Mouse (Mus musculus): ENCODE measurements at regions not wholly inside any gene's neighbourhood (a gene's known extent, or its start where the extent isn't known, plus 50 kb on each side); places are given as distances from the start of the nearest gene placed in this dataset.

GRCm38 (mm10) chr2:138640654-138641053, 384.3 kb downstream of the Btbd3 start:
- DNase-seq: no peak

- DNase-seq: no peak
Observed at GRCm38 (mm10) chr2:138641335-138641734, 385.0 kb downstream of the Btbd3 start.

- no peak for DNase-seq
Observed at GRCm38 (mm10) chr2:138648616-138649015, 392.3 kb downstream of the Btbd3 start.

GRCm38 (mm10) chr2:138659376-138659775, 403.0 kb downstream of the Btbd3 start:
- no peak for DNase-seq

- no peak for DNase-seq
Observed at GRCm38 (mm10) chr2:138670307-138670706, 413.9 kb downstream of the Btbd3 start.

GRCm38 (mm10) chr2:138674801-138675200, 418.4 kb downstream of the Btbd3 start:
- no peak for DNase-seq

- no peak for DNase-seq
Observed at GRCm38 (mm10) chr2:138675229-138676065, 419.1 kb downstream of the Btbd3 start.

DNA sequence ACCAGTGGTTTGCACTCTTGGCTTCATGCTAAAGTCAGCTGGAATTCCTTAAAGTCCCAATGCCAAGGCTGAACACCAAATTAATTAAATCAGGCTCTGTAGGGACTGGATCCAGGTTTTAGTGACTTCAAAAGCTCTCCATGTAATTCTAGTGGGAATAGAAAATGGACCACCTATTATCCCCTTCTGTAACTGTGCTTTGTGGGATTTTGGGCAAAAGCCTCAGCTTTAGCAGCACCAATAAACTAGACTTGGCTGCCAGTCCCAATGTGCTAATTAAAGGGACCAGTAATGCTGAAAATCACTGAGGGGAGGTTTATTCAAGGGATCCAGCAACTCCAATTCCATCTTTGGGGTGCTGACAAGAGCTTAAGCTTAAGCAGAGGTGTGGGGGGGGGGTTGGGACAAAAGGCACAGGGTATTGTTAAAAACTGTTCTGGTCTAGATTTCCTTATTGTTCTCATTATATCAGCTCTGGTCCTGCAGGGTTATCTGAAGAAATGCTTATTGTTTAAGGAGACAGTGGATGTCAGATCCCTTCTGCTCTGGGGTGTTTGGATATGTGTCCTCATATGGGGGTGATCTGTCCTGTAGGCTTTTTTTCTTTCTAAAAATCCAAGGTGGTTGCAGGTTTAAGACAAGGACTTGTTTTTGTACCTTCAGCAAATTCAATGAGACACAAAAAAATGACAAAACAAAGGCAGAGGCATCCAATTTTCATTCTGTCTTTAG, 431.9 kb downstream of the Btbd3 start:
- no peak for DNase-seq

- DNase-seq: no peak
Observed at GRCm38 (mm10) chr2:138689497-138689896, 433.1 kb downstream of the Btbd3 start.

DNA sequence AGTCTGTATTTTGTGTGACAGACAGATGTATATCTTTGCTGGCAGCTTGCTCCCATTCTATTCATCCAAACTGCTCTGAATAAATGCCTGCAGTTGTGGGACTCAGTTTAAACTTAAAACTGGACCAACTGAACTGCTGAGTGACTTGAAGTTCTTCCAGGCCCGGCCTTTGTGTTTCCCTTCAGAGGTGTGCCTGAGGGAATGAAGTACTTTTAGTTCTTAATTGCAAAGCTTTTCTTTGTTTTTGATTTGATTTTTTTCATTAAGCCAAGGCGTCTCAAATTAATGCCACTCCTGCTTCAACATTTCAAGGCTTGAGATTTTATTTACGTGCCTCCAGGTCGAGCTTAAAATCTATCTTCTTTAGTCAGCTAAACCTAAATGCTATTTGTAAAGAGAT, 446.4 kb downstream of the Btbd3 start:
- DNase-seq: no peak

DNA sequence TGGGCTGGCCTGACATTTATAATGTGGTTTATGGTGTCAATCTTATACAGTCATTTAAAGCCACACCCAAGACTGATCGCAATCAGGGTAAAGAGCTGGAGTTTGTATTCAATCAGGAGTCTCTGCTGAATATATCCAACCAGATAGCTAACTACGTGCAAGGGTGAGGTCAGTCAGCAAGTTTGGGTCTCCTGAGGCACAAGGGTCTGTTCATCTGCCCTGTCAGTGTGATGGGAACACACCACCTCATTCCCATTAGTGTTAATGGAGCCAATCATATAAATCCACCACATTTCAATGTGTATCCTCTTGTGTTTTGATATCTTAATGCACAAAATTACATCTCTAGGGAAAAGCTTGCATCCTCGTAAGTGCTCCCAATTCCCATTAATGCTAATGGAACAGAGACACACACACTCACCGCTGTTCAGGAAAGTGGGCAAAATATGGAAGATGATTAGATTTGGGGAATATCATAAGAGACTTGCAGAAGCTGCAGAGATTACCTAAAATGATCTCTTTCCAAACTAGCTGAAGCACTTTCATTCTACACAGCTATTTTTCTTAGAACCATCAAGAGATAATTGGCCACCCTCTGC, 447.7 kb downstream of the Btbd3 start:
- no peak for DNase-seq

DNA sequence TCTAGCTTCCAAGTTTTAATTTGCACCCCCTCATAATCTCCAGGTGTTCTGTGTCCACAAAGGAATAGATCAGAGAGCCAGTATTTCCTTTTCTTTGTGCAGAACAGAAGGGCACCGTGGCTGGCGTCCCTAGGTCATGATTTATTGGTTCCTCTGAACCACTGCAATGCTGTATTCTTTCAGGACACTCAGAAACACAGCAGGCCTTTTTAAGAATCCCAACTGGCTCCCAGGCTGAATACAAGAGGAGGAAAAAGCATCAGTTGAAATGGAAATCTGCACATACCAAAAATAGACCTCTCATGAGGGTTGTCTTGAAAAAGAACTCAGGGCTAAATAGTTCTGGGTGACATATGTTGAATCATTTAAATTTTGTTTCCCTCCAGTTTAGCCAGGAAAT, 452.4 kb downstream of the Btbd3 start:
- peak; percentile 19 for DNase-seq

- no peak for DNase-seq
Observed at GRCm38 (mm10) chr2:138733846-138734245, 477.5 kb downstream of the Btbd3 start.

DNA sequence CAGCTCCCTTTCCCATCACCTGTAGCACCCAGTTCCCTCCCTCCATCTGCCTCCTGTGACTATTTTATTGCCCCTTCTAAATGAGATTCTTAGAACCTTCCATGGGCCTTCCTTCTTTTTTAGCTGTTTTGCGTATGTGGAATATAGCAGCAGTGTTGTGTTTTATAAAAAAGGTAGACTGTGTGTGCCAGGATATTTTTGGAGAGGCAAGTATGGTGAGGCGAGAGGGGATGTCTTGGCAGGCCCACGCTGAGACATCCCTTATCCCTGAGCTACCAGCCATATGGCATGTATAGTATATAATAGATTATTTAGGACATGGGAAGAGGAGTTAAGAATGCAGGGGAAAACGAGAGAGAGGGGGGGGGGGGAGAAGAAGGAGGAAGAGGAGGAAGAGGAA, 488.4 kb downstream of the Btbd3 start:
- DNase-seq: no peak

DNA sequence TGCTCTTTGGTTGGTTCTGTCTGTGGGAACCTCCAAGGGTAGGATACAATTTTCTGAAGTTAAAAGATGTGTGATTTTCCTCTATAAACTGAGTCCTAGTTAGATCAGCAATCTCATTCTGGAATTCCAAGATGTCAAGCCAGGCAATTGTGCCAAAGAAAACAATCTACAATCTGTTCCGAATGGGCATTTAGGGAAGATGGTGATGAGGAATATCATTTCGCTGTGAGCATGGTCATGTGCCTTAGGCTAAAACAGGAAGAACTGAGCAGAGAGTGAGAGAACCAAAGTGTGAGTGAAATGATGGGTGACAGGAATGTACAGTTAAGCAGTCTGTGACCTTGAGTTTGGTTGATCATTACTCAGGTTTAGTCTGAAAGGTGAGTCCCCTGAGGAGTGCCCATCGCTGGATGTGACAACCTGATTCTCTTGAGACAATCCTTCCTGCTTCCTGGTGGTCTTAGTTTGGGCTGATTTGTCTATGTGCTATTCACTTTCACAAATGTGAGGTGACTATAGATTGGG, 504.1 kb downstream of the Btbd3 start:
- no peak for DNase-seq

GRCm38 (mm10) chr2:138761400-138761799, 505.0 kb downstream of the Btbd3 start:
- DNase-seq: no peak

DNA sequence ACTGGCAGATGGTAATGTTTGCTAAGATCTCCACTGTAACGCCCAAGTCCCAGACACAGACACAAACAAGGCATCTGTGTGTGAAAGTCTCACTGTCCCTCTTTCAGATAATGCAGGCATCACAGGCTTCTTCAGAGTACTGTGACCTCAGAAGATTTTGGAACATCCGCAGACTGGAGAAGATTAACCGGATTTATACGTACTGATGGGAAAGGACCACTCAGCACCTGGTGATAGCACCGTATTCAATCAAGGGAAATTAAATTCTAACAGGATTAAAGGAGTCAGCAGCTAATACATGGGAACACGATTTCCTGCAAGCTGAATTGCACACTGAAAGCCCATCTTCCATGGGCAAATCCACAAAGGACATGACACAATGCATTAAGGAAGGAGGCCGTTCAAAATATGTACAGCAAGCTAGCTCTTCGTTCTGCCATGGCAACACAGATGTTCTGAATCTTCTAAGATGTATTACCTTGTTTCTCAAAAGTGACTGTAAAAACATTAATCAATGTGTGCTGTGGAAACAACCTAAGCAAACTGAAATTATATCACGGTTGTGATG, 510.0 kb downstream of the Btbd3 start:
- no peak for DNase-seq

- no peak for DNase-seq
Observed at GRCm38 (mm10) chr2:138783781-138784180, 527.4 kb downstream of the Btbd3 start.

DNA sequence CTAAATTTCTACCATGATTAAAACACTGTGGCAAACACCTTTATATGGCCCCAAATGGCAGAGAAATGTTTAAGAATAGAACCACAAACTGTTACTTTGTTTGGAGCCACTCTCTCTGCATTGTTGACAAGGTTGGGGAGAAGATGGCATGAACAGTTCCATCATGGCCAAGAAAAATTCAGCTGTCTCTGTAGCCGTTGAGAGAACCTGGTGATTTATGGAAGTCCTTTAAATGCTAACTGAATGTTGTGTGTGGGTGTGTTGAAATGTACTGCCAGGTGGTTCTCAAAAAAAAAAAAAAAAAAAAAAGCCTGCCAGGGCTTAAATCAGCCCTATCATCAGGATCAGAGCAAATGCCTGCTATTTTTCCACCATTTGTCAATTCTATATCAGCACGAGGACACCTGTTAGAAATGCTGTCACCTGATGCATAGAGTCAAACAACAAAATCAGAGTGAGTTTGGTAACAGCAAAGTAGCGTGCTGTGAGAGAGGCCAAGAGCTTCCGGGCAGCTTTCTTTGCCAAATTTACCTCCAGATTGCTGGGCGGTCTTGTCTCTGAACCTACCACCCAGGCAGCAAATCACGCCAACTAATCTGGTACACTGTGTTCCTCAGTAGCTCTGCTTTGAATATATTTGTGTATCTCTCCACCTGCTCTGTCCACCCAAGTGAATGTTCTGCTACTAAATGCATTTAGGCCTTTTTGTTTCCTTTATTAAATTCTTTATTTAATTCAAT, 536.5 kb downstream of the Btbd3 start:
- DNase-seq: peak; percentile 58

DNA sequence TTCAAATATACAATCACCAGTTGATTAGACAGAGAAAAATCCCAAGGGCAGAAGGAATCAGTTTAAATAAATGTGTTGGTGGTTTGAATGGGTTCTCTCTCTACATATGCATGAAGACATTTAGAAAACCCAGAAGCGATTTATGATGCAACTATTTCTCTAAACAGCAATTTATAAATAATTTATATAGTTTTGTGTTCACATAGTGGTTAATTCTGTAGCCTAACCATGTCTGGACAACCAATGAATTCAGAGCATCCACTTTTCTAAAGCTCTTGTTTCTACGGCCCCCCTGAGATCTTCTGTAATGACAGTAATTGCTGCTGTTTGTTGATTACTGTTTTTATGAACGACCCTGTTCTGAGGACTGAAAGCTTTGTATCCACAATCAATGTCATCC, 549.8 kb downstream of the Btbd3 start:
- DNase-seq: no peak

- DNase-seq: no peak
Observed at GRCm38 (mm10) chr2:138809767-138810166, 553.4 kb downstream of the Btbd3 start.

GRCm38 (mm10) chr2:138820489-138820888, 564.1 kb downstream of the Btbd3 start:
- peak; percentile 84 for DNase-seq

DNA sequence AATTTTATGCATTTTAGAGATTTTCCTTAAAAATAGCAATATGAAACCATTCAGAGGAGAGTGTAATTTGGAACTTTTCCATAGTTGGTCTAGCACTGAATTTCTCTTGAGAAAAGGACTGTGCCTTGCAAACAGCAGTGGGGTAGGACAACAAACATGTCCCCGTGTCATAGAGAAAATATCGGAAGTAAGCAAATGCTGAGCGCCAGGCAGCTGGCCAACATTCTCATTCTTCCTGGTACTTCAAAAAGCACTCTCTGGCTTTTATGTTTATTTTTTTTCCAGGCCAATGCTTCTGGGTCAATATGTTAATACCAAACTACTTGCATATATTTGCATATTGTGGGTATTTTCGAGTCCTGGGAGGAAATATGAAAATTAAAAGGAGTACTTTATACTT, 568.5 kb downstream of the Btbd3 start:
- DNase-seq: peak; percentile 22

All from right cerebral cortex, postnatal 25 days (tissue).